Mouse (Mus musculus) NIH3T3 (cell line): ENCODE measurements at regions not wholly inside any gene's neighbourhood (a gene's known extent, or its start where the extent isn't known, plus 50 kb on each side); places are given as distances from the start of the nearest gene placed in this dataset.

Experiments used
- DNase-seq: peaks from one replicate; pipeline ENCODE4 v3.0.0-alpha.2; 2012; ENCODE audit warnings: low read depth

GRCm38 (mm10) chr9:100404426-100404825 is 82.2 kb downstream of the Il20rb start:
- DNase-seq = no peak

- DNase-seq = peak; percentile 81
Measured at GRCm38 (mm10) chr9:100400366-100400765, 86.2 kb downstream of the Il20rb start.

- no peak for DNase-seq
Measured at GRCm38 (mm10) chr9:100396340-100396910, 90.2 kb downstream of the Il20rb start.

DNA sequence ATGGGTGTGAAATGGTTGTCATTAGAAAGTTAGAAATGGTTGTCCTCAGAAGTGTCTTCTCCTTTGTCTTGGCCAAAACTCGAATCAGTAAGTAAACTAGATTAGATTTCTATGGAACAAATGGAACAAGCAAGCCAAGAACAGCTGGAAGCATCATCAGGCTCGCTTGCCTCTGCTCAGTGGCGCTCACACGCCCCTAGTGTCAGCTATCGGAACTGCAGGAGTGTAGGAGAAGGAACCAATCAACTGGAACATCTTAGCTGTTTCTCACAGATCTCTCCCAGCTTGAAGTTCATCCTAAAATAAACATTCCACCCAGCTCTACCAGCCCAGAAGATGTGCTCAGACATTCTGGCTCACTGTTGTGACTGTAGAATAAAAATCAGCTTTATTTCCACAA is 90.9 kb downstream of the Il20rb start:
- peak; percentile 82 for DNase-seq

DNA sequence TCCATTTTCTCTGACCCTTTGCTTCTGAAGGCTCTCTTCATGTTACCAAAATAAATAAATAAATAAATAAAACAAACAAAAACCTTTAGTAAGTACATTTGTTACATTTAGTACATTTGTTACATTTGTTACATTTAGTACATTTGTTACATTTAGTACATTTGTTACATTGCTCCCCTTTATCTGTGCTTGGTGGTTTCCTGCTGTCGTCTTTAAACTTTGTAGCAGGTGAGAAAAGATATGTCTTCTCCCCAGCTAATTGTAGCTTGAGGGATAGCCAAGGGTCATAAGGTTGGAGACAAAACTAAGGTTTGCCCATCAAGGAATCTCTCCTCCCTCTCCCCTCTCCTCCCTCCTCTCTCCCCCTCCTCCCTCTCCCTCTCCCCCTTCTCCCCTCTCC is 92.0 kb downstream of the Il20rb start:
- DNase-seq = no peak

- no peak for DNase-seq
Measured at GRCm38 (mm10) chr9:100394166-100394565, 92.4 kb downstream of the Il20rb start.

DNA sequence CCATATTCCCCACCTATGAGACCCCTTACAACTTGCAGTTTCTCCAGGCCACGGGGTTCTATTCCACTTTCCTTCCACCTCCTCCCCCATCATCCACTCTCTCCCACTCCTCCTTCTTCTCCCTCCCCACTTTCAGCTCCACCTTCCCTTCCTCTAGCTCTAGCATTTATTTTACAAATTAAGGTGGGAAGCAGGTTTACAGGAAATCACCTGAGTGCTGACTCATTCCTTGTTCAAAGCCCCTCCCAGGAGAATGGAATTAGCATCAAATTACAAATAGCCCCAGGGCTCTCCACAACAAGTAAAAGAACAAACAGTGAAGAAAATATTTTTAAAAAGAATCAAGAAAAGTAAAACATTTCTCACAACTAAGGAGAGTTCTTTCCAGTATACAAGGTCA is 94.3 kb downstream of the Il20rb start:
- DNase-seq = no peak

- peak; percentile 4 for DNase-seq
Measured at GRCm38 (mm10) chr9:100391566-100392213, 94.9 kb downstream of the Il20rb start.

GRCm38 (mm10) chr9:100388393-100388792 is 98.2 kb downstream of the Il20rb start:
- no peak for DNase-seq

GRCm38 (mm10) chr9:100387171-100387685 is 99.4 kb downstream of the Il20rb start:
- DNase-seq = no peak

GRCm38 (mm10) chr9:100382492-100382891 is 104.1 kb downstream of the Il20rb start:
- DNase-seq = peak; percentile 51

DNA sequence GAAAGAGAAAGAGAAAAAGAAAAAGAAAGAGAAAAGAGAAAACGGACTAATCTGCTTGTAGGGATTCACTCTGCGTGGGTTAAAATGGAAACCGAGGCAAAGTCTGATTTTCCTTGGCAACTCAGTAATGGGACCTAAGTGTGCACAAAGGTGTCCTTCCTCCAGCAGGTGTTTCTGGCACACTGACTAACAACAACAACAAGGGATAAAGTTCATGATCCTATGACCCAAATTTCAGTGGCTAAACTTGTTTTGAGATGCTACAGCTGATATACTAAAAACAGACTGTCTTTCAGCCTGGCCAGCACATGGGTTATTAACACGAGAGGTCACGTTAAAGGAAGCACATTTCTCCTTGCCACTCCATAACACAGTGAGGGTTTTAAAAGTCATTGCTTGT is 116.7 kb downstream of the Il20rb start:
- no peak for DNase-seq

GRCm38 (mm10) chr9:100366816-100367215 is 119.8 kb downstream of the Il20rb start:
- no peak for DNase-seq

DNA sequence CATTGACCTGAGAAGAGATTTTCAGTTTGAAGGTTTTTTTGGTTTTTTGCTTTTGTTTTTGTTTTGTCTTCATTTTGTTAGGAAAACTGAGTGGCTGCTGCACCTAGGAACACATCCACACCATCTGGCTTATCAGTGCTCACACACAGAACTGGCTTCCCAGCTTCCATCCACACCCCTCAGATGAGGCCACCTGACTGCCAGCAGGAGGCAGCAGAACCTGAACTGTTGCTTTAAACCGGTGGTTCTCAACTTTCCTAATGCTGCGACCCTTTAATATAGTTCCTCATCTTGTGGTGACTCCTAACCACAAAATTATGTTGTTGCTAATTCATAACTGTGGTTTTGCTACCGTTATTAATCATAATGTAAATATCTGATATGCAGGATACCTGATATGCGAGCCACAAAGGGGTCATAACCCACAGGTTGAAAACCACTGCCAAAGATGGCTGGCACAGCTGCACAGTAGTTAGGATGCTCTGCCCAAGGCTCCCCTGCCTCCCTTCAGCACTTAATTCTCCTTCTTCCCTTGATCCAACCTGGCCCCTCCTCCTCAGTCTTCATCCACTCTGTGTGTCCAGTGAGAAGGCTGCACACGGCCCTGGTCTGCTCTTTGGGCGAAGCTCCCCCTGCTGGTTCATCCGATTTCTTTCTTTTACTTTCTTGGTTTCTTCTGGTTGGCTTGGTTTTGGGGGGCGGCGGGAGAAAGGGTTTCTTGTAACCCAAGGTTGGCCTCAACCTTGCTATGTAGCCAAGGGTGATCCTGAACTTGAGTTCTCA is 126.5 kb downstream of the Il20rb start:
- DNase-seq = peak; percentile 44

GRCm38 (mm10) chr9:100357553-100357952 is 129.0 kb downstream of the Il20rb start:
- DNase-seq = no peak

- DNase-seq = peak; percentile 6
Measured at GRCm38 (mm10) chr9:100340796-100341195, 145.8 kb downstream of the Il20rb start.

GRCm38 (mm10) chr9:100307765-100308164 is 178.8 kb downstream of the Il20rb start:
- no peak for DNase-seq

DNA sequence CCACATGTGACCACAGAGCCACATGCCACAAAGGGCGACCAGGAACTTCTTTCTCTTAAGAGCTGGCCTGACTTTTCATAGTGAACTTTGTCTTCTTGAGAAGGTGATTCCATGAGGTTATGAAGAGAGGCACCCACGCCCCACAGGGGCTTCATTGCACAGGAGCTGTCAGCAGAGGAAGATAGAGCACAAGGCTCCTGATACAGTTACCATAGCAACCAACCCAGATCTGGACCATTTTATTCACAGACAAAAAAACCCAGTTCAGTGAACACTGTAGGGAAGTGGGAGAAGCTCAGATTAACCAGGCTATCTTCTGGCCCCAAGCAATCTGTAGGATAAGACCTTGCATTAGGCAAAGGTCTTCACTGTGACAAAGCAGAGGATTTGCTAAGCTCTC is 179.2 kb downstream of the Il20rb start:
- no peak for DNase-seq

DNA sequence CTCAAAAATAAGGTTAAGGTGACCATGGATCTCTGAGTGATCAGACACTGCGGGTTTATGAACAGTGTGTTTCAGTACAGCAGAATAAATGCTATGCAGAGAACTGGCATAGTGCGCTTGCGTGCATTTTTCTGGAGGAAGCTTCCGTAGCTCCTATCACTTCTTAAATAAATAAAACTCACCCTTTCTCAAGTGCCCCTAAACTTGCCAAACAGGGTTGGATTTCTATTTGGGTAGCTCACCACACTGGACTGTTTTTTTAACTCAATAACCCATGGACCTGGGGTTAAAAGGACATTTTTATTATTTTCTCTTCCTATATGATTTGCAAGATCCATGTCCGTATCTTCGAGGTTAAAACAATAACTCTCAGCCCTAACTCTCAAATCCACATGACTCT is 182.8 kb downstream of the Il20rb start:
- no peak for DNase-seq

DNA sequence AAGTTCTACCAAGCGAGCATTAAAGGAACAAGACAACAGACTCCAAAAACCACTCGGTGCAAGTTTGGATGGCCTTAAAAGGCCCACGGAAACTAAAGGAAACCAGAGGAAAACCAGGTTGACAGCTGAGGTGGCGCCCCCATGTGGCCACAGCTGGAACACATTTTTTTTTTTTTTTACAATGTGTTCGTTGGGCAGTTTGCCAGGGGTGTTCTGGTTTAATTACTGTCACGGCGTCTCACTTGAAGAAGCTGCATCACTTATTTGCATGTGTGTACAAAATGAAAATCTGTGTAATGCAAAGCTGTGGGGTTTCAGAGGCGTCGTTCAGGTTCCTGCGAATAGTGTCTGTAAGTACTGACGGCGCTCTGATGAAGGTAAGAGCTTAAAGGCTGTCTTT is 185.0 kb downstream of the Il20rb start:
- DNase-seq = peak; percentile 12

GRCm38 (mm10) chr9:100277361-100277760 is 209.2 kb downstream of the Il20rb start:
- DNase-seq = no peak

GRCm38 (mm10) chr9:100266528-100267387 is 219.8 kb downstream of the Il20rb start:
- DNase-seq = no peak
